Mouse (Mus musculus) kidney, embryonic 16.5 days (tissue): ENCODE measurements at regions not wholly inside any gene's neighbourhood (a gene's known extent, or its start where the extent isn't known, plus 50 kb on each side); places are given as distances from the start of the nearest gene placed in this dataset.

Experiments used
- ATAC-seq: fragments of 200-750 bp; cut with Nextera tagmentation; 2 replicates; pipeline ENCODE4 v1.8.0; 2017; ENCODE audit warnings: moderate TSS enrichment; ENCODE audit not compliant: low FRiP score, low TSS enrichment
- H3K27ac ChIP-seq: fragments of 300-500 bp; sonication (generic); 2 replicates; pipeline ENCODE4 v1.5.1; 2014; ENCODE audit warnings: low read length
- H3K27me3 ChIP-seq: fragments of 300-500 bp; sonication (generic); 2 replicates; pipeline ENCODE4 v1.6.1; 2014; ENCODE audit warnings: low read length, control low read depth, mixed read lengths; ENCODE audit not compliant: insufficient read depth
- H3K36me3 ChIP-seq: fragments of 300-500 bp; sonication (generic); 2 replicates; pipeline ENCODE4 v1.6.1; 2014; ENCODE audit warnings: low read length, control low read depth, mixed read lengths; ENCODE audit not compliant: insufficient read depth
- H3K4me1 ChIP-seq: fragments of 300-500 bp; sonication (generic); 2 replicates; pipeline ENCODE4 v1.6.1; 2014; ENCODE audit warnings: low read length, control low read depth, mixed read lengths; ENCODE audit not compliant: insufficient read depth
- H3K4me2 ChIP-seq: fragments of 300-500 bp; sonication (generic); replicated peaks from 2 replicates; pipeline ENCODE4 v1.6.1; 2014; ENCODE audit warnings: low read depth, low read length
- H3K4me3 ChIP-seq: fragments of 300-500 bp; sonication (generic); 2 replicates; pipeline ENCODE4 v1.5.1; 2014; ENCODE audit warnings: mild to moderate bottlenecking, low read length
- H3K9ac ChIP-seq: fragments of 300-500 bp; sonication (generic); replicated peaks from 2 replicates; pipeline ENCODE4 v1.6.1; 2014; ENCODE audit warnings: low read length
- H3K9me3 ChIP-seq: fragments of 300-500 bp; sonication (generic); 2 replicates; pipeline ENCODE4 v1.6.1; 2016; ENCODE audit warnings: low read length, control low read depth
- WGBS: fragments of 180-500 bp; shearing (Covaris S2); extraction: QIAGEN DNeasy Blood & Tissue Kit; methylation state at CpG from one replicate; pipeline ENCODE4 v1.1.7; 2014; 5-methylcytosine and 5-hydroxymethylcytosine counted together

- Histone ChIP-seq H3K36me3 (no peaks in the 10 kb centered on the region), H3K27me3 (peaks cover 4% of the 10 kb centered on the region; the same call in 1 of the 2 replicates), H3K4me3 (no peak overlapping the region), H3K4me1 (no peaks in the 10 kb centered on the region), H3K9me3 (no peaks in the 10 kb centered on the region), H3K27ac (no peak overlapping the region), H3K4me2 (no peak overlapping the region), H3K9ac (no peak overlapping the region)
- WGBS = 79% methylated on average over 4 of the region's 4 CpGs
- ATAC-seq = no peak
Observed at GRCm38 (mm10) chrX:10770575-10770974, 55.8 kb downstream of the Mid1ip1 start.

DNA sequence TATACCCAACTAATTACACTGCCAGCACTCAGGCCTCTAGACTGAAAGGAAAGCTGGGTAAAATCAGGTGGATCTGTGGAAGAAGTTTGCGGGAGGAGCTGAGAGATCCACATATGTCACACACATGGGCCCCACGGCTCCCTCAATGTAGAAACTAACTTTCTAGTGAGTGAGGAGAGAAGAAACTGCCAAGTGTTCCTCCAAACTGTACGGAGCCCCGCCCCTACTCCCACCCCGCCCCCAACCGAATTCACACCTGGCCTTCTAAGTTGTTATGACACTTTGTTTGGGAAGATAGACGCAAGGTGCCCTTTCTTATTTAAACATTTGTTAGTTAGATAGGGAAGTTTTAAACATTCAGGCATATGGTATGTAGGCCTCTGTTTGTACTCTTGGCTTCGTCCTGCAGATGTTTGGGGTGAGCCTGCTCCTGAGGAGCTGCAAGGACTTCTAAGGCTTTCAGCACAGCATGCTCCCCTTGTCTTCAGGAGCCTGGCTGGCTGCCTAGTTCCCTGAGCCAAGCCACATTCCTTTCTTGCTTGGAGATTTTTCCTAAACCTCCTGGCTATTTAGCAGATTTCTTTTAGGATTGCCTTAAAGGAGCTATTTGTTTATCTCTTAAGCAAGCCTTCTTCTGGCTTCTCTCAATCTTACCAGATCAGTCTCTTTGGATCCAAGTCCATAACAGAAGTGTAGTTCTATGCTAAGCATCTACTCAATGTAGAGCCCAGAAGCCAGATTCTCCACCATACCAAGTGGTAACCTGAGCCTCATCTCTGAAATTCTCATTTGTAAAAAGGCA is 61.1 kb downstream of the Mid1ip1 start:
- Histone ChIP-seq H3K4me2 (no peak overlapping the region), H3K27ac (no peak overlapping the region), H3K27me3 (no peaks in the 10 kb centered on the region; the same call in 1 of the 2 replicates), H3K9ac (no peak overlapping the region), H3K4me1 (no peaks in the 10 kb centered on the region), H3K9me3 (no peaks in the 10 kb centered on the region), H3K36me3 (no peaks in the 10 kb centered on the region), H3K4me3 (no peak overlapping the region)
- ATAC-seq = no peak
- 56% methylated on average over 8 of the region's 8 CpGs for WGBS

DNA sequence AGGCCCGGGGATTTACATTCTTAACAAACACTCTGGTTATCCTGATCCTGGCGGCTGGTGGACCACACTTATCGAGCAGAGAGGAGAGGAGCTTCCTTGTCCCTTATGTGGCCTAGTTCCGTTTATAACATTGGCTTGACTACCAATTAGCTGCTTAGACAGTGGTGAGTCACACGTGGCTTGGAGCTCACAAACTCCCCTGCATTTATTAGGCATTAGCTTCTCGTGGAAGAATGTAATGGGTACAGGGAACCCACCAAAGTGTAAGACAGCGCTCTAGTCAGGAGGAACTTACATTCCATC is 61.7 kb downstream of the Mid1ip1 start:
- H3K36me3 ChIP-seq = no peaks in the 10 kb centered on the region
- no peaks in the 10 kb centered on the region; the same call in 1 of the 2 replicates for H3K27me3 ChIP-seq
- H3K9ac ChIP-seq = no peak overlapping the region
- H3K4me3 ChIP-seq = no peak overlapping the region
- ATAC-seq = no peak
- H3K27ac ChIP-seq = no peak overlapping the region
- H3K4me2 ChIP-seq = no peak overlapping the region
- no peaks in the 10 kb centered on the region for H3K4me1 ChIP-seq
- WGBS = 59% methylated on average over 7 of the region's 7 CpGs
- H3K9me3 ChIP-seq = no peaks in the 10 kb centered on the region

- no peak overlapping the region for H3K4me2 ChIP-seq
- no peaks in the 10 kb centered on the region for H3K9me3 ChIP-seq
- 93% methylated on average over 2 of the region's 2 CpGs for WGBS
- H3K27ac ChIP-seq = no peak overlapping the region
- ATAC-seq = no peak
- H3K27me3 ChIP-seq = no peaks in the 10 kb centered on the region; the same call in 1 of the 2 replicates
- H3K4me3 ChIP-seq = no peak overlapping the region
- H3K4me1 ChIP-seq = no peaks in the 10 kb centered on the region
- H3K9ac ChIP-seq = no peak overlapping the region
- no peaks in the 10 kb centered on the region for H3K36me3 ChIP-seq
Observed at GRCm38 (mm10) chrX:10778014-10778413, 63.2 kb downstream of the Mid1ip1 start.

- H3K9me3 ChIP-seq = no peaks in the 10 kb centered on the region; the same call in 1 of the 2 replicates
- H3K27ac ChIP-seq = no peak overlapping the region
- no peak overlapping the region for H3K9ac ChIP-seq
- H3K4me2 ChIP-seq = no peak overlapping the region
- no peak for ATAC-seq
- 76% methylated on average over 3 of the region's 3 CpGs for WGBS
- H3K27me3 ChIP-seq = no peaks in the 10 kb centered on the region
- H3K36me3 ChIP-seq = no peaks in the 10 kb centered on the region
- H3K4me1 ChIP-seq = no peaks in the 10 kb centered on the region
- no peak overlapping the region for H3K4me3 ChIP-seq
Observed at GRCm38 (mm10) chrX:10786359-10786758, 71.5 kb downstream of the Mid1ip1 start.

DNA sequence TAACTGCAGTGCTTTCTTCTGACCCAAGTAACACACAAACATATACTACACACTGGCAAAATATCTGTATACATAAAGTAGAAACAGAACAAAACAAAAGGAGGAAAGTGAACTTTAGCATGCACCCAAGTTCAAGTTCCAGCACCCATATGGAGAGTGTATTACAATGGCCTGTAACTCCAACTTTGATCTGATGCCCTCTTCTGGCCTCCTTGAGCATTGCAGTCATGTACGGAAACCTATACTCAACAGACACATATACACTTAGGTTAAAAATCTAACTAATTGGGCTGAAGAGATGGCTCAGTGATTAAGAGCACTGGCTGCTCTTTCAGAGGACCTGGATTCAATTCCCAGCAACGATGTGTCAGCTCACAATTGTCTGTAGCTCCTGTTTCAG is 72.2 kb downstream of the Mid1ip1 start:
- 87% methylated on average over 2 of the region's 2 CpGs for WGBS
- Histone ChIP-seq H3K4me2 (no peak overlapping the region), H3K27me3 (no peaks in the 10 kb centered on the region), H3K4me1 (no peaks in the 10 kb centered on the region), H3K9ac (no peak overlapping the region), H3K36me3 (no peaks in the 10 kb centered on the region), H3K9me3 (no peaks in the 10 kb centered on the region; the same call in 1 of the 2 replicates), H3K4me3 (no peak overlapping the region), H3K27ac (no peak overlapping the region)
- ATAC-seq = no peak

- no peak overlapping the region for H3K4me3 ChIP-seq
- no peak for ATAC-seq
- no peak overlapping the region for H3K4me2 ChIP-seq
- 84% methylated on average over 7 of the region's 7 CpGs for WGBS
- H3K27me3 ChIP-seq = peaks cover 5% of the 10 kb centered on the region; the same call in 1 of the 2 replicates
- no peaks in the 10 kb centered on the region for H3K36me3 ChIP-seq
- H3K9me3 ChIP-seq = no peaks in the 10 kb centered on the region
- H3K9ac ChIP-seq = no peak overlapping the region
- no peak overlapping the region for H3K27ac ChIP-seq
- no peaks in the 10 kb centered on the region for H3K4me1 ChIP-seq
Observed at GRCm38 (mm10) chrX:10820313-10820920, 105.6 kb downstream of the Mid1ip1 start.

- Histone ChIP-seq H3K4me3 (no peak overlapping the region), H3K27me3 (peaks cover 2% of the 10 kb centered on the region; the same call in 1 of the 2 replicates), H3K4me2 (no peak overlapping the region), H3K9ac (no peak overlapping the region), H3K4me1 (no peaks in the 10 kb centered on the region), H3K36me3 (no peaks in the 10 kb centered on the region), H3K27ac (no peak overlapping the region), H3K9me3 (no peaks in the 10 kb centered on the region)
- 67% methylated on average over 1 of the region's 1 CpGs for WGBS
- no peak for ATAC-seq
Observed at GRCm38 (mm10) chrX:10833681-10834080, 118.9 kb downstream of the Mid1ip1 start.

GRCm38 (mm10) chrX:10857089-10857488 is 142.3 kb downstream of the Mid1ip1 start:
- Histone ChIP-seq H3K27ac (peak overlapping the region; percentile 9; the same call in 1 of the 2 replicates), H3K4me1 (no peaks in the 10 kb centered on the region), H3K36me3 (no peaks in the 10 kb centered on the region), H3K4me3 (no peak overlapping the region), H3K9me3 (no peaks in the 10 kb centered on the region), H3K9ac (no peak overlapping the region), H3K27me3 (0 out of 2 replicates have a peak, but pooled peaks cover 2% of the 10 kb centered on the region), H3K4me2 (no peak overlapping the region)
- 48% methylated on average over 6 of the region's 6 CpGs for WGBS
- ATAC-seq = no peak

GRCm38 (mm10) chrX:10857668-10858067 is 142.9 kb downstream of the Mid1ip1 start:
- H3K4me3 ChIP-seq = no peak overlapping the region
- H3K27me3 ChIP-seq = 0 out of 2 replicates have a peak, but pooled peaks cover 2% of the 10 kb centered on the region
- ATAC-seq = no peak
- H3K9ac ChIP-seq = no peak overlapping the region
- H3K36me3 ChIP-seq = no peaks in the 10 kb centered on the region
- no peak overlapping the region for H3K4me2 ChIP-seq
- no peaks in the 10 kb centered on the region for H3K9me3 ChIP-seq
- WGBS = 65% methylated on average over 3 of the region's 3 CpGs
- H3K27ac ChIP-seq = peak overlapping the region; percentile 9; the same call in 1 of the 2 replicates
- H3K4me1 ChIP-seq = no peaks in the 10 kb centered on the region
